Mouse (Mus musculus): ENCODE measurements around the gene Camk1g.

DNA sequence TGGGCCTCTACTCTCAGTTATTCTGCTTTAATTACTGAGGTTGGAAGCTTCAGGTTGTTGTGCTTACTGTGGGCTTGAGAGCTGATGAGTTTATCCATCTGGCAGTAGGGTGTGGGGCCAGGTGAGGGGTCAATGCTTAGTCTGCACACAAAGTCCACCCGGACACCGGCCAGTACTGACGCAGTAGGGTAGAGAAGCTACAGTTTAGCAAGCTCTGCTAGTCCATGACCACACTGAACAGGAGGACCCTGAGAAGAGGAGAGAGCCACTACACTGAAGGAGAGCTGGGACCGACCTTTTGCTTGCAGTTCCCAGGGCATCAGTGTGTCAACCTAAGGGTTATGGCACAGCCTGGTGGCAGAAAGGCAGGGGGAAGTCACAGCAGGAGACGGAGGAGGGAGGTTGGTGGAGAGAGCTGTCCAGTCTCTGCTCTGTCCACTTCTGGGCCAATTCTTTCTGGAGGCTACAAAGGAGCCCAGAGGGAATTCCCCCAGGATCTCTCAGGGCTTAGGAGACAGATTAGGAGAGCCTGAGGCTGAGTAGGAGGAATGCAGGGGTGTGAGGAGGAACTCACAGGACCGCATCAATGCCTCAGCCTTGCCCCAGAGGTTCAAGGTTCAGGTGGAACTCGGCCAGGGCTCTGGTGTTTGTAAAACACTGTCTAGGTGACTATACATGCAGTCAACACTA is 43.5 kb downstream of the Camk1g start:
- no peak for TF ChIP-seq POLR2A (IDR thresholded peaks at IDR 0.05; ENCODE audit: low read depth, low read length)
- TF ChIP-seq ZNF384 (IDR thresholded peaks at IDR 0.05; ENCODE audit: low read depth, low read length) = no peak
